22 mouse cellular contexts compared by ENCODE assay signal in the genomic region with DNA sequence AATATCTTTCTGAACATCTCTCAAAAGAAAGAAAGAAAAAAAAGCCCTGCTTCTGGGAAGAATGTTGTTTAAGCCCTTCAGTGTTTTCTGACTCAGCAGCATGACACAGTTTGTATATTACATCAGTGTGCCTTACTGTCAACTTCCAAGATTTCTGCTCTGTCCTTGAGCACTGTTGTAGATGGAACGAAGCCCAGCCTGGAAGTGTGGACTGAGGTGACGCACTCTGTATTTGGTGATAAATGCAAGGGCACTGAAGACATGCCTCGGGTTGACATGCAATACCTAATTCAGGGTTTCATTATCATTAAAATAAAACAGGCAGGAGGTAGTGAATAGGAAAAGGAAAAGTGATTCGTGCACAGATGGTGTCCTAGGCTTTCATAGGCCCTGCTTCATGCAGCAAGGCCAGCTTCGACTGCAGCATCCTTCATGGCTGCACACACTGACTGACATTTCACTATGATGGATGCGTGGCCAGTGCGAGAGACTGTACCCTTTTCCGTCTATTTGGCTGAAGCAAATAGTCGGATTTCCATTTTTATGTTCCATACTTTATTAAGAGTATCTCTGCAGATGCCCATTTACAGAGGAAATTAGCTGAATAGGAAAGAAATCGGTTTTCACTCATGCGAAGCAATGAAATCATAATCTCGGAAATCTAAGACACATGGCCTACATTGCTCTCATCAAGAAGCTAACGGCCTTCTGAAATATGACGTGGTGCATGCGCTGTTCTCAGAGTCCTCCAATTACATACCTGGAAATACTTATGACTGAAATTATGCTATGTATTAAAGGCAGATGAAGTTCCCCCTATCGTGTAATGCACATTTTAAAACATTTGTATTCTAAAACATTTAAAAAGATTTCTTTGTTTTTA.
DNase-seq lines count a peak whose midpoint lies in the region; ATAC-seq and TF ChIP-seq lines count a peak whose summit lies in the region.
"Had no signal": no experiment of that assay in that cellular context is flagged by ENCODE, and none has a peak within 500 bp of the region (broad histone marks: within the 10 kb centered on the region; RNA-seq: fewer than 3 reads in every experiment).

No protein-coding gene starts in this region.

- H3K4me3 ChIP-seq in embryonic facial prominence, embryonic 11.5 days (ENCODE audit: low read depth, low read length), result no peak overlapping the region
- no peak overlapping the region for H3K4me3 ChIP-seq in embryonic facial prominence, embryonic 10.5 days
- H3K4me3 ChIP-seq in lung, embryonic 14.5 days (ENCODE audit: low read depth, low read length), result no peak overlapping the region
- H3K4me3 ChIP-seq in embryonic facial prominence, embryonic 13.5 days, result no peak overlapping the region
- H3K4me3 ChIP-seq in kidney, adult 2 months (ENCODE audit: insufficient read depth, low read depth, low read length), result no peak overlapping the region
- H3K4me3 ChIP-seq in midbrain, embryonic 15.5 days, result no peak overlapping the region
- H3K4me3 ChIP-seq: gastrocnemius, adult 2 months; heart, embryonic 12.5 days; intestine, embryonic 15.5 days; layer of hippocampus, adult 2 months; left cerebral cortex, adult 2 months; limb, embryonic 13.5 days; liver, embryonic 15.5 days had no signal

- peak; percentile 63 for DNase-seq in embryonic facial prominence, embryonic 11.5 days (ENCODE audit: low spot score)
- no peak for DNase-seq in embryonic facial prominence, embryonic 10.5 days (ENCODE audit: low spot score)
- peak; percentile 24 for DNase-seq in lung, embryonic 14.5 days
- no peak for DNase-seq in lung, postnatal 14 days
- DNase-seq in adrenal gland, adult (ENCODE audit: inconsistent age in 2 of 2, low spot score in 1 of 2), result peak; percentile 88 to 95
- no peak for DNase-seq in kidney, adult 2 months
- DNase-seq: cerebellum, adult 8-10 months; gastrocnemius, adult 2 months; heart, postnatal 4 days; thymus, postnatal 4 days had no signal

- no peak for TF ChIP-seq POLR2A in kidney, adult 2 months (IDR thresholded peaks at IDR 0.05; ENCODE audit: low read depth, low read length)

- no peaks in the 10 kb centered on the region for H3K4me1 ChIP-seq in embryonic facial prominence, embryonic 11.5 days (ENCODE audit: control insufficient read depth, insufficient read depth, low read length)
- no peaks in the 10 kb centered on the region for H3K4me1 ChIP-seq in embryonic facial prominence, embryonic 10.5 days
- no peaks in the 10 kb centered on the region for H3K4me1 ChIP-seq in lung, embryonic 14.5 days (ENCODE audit: insufficient read depth)
- peaks cover 7% of the 10 kb centered on the region for H3K4me1 ChIP-seq in embryonic facial prominence, embryonic 13.5 days
- no peaks in the 10 kb centered on the region for H3K4me1 ChIP-seq in kidney, adult 2 months (ENCODE audit: control insufficient read depth, insufficient read depth, low read length)
- H3K4me1 ChIP-seq in midbrain, embryonic 15.5 days, result no peaks in the 10 kb centered on the region
- H3K4me1 ChIP-seq: heart, embryonic 12.5 days; intestine, embryonic 15.5 days; limb, embryonic 13.5 days; liver, embryonic 15.5 days had no signal

- no peaks in the 10 kb centered on the region for H3K27me3 ChIP-seq in embryonic facial prominence, embryonic 11.5 days (ENCODE audit: control insufficient read depth, insufficient read depth, low read length)
- no peaks in the 10 kb centered on the region for H3K27me3 ChIP-seq in embryonic facial prominence, embryonic 10.5 days (replicated peaks; ENCODE audit: low read depth, poor library complexity, severe bottlenecking)
- no peaks in the 10 kb centered on the region for H3K27me3 ChIP-seq in lung, embryonic 14.5 days (ENCODE audit: insufficient read depth, low read length)
- peaks cover 5% of the 10 kb centered on the region; the same call in 1 of the 2 replicates for H3K27me3 ChIP-seq in embryonic facial prominence, embryonic 13.5 days
- no peaks in the 10 kb centered on the region for H3K27me3 ChIP-seq in kidney, adult 2 months (replicated peaks; ENCODE audit: control insufficient read depth, insufficient read depth, low read length)
- no peaks in the 10 kb centered on the region for H3K27me3 ChIP-seq in midbrain, embryonic 15.5 days (replicated peaks)
- H3K27me3 ChIP-seq: heart, embryonic 12.5 days; intestine, embryonic 15.5 days; limb, embryonic 13.5 days; liver, embryonic 15.5 days had no signal

- no peak for ATAC-seq in embryonic facial prominence, embryonic 11.5 days (replicated peaks; ENCODE audit: insufficient number of reproducible peaks, low FRiP score, low TSS enrichment, low read depth)
- peak; percentile 58; the same call in 1 of the 2 replicates for ATAC-seq in lung, embryonic 14.5 days (ENCODE audit: insufficient read depth)
- no peak for ATAC-seq in embryonic facial prominence, embryonic 13.5 days (ENCODE audit: insufficient number of reproducible peaks, insufficient read depth, low FRiP score, low TSS enrichment, low read depth)
- ATAC-seq in midbrain, embryonic 15.5 days (replicated peaks), result no peak
- ATAC-seq: activated CD4-positive, CD25-positive, alpha-beta regulatory T cell, adult 4 months; intestine, embryonic 15.5 days; midbrain, embryonic 16.5 days had no signal

- H3K9me3 ChIP-seq in embryonic facial prominence, embryonic 11.5 days (replicated peaks; ENCODE audit: control insufficient read depth, low read length), result no peaks in the 10 kb centered on the region
- H3K9me3 ChIP-seq in embryonic facial prominence, embryonic 10.5 days, result no peaks in the 10 kb centered on the region
- H3K9me3 ChIP-seq in lung, embryonic 14.5 days (ENCODE audit: low read depth, low read length), result no peaks in the 10 kb centered on the region
- H3K9me3 ChIP-seq in embryonic facial prominence, embryonic 13.5 days, result no peaks in the 10 kb centered on the region
- H3K9me3 ChIP-seq in midbrain, embryonic 15.5 days, result no peaks in the 10 kb centered on the region
- H3K9me3 ChIP-seq: heart, embryonic 12.5 days; intestine, embryonic 15.5 days; limb, embryonic 13.5 days; liver, embryonic 15.5 days had no signal

- no peak overlapping the region for H3K9ac ChIP-seq in embryonic facial prominence, embryonic 11.5 days (replicated peaks; ENCODE audit: low read length)
- no peak overlapping the region for H3K9ac ChIP-seq in lung, embryonic 14.5 days
- no peak overlapping the region for H3K9ac ChIP-seq in embryonic facial prominence, embryonic 13.5 days
- H3K9ac ChIP-seq in midbrain, embryonic 15.5 days, result no peak overlapping the region
- H3K9ac ChIP-seq: heart, embryonic 12.5 days; intestine, embryonic 15.5 days; limb, embryonic 13.5 days; liver, embryonic 15.5 days had no signal

- 69% methylated on average over 16 of the region's 16 CpGs for WGBS in embryonic facial prominence, embryonic 11.5 days
- 83% methylated on average over 16 of the region's 16 CpGs for WGBS in embryonic facial prominence, embryonic 10.5 days
- WGBS in lung, embryonic 14.5 days, result 79% methylated on average over 16 of the region's 16 CpGs
- WGBS in embryonic facial prominence, embryonic 13.5 days, result 42% methylated on average over 16 of the region's 16 CpGs
- 86% methylated on average over 16 of the region's 16 CpGs for WGBS in kidney, adult 2 months
- 74% methylated on average over 16 of the region's 16 CpGs for WGBS in midbrain, embryonic 15.5 days

- no peak overlapping the region for H3K27ac ChIP-seq in embryonic facial prominence, embryonic 11.5 days (replicated peaks; ENCODE audit: low read depth, low read length)
- H3K27ac ChIP-seq in embryonic facial prominence, embryonic 10.5 days (replicated peaks), result no peak overlapping the region
- no peak overlapping the region for H3K27ac ChIP-seq in lung, embryonic 14.5 days (ENCODE audit: low read depth)
- H3K27ac ChIP-seq in embryonic facial prominence, embryonic 13.5 days, result peak overlapping the region; percentile 44; the same call in 1 of the 2 replicates
- H3K27ac ChIP-seq in kidney, adult 2 months (ENCODE audit: insufficient read depth, low read depth, low read length), result no peak overlapping the region
- no peak overlapping the region for H3K27ac ChIP-seq in midbrain, embryonic 15.5 days
- H3K27ac ChIP-seq: gastrocnemius, adult 2 months; intestine, embryonic 15.5 days; kidney, postnatal 0 days; layer of hippocampus, adult 2 months; left cerebral cortex, adult 2 months; limb, embryonic 13.5 days; liver, embryonic 15.5 days; stomach, postnatal 0 days had no signal

- no peak for TF ChIP-seq CTCF in lung, embryonic 14.5 days (IDR thresholded peaks at IDR 0.05; ENCODE audit: low read depth)
- TF ChIP-seq CTCF in kidney, adult 2 months (conservative IDR thresholded peaks at IDR 0.05; ENCODE audit: insufficient read depth, insufficient read length, low read depth, low read length), result no peak

- no peak overlapping the region for H3K4me2 ChIP-seq in embryonic facial prominence, embryonic 11.5 days (ENCODE audit: low read depth, low read length)
- no peak overlapping the region for H3K4me2 ChIP-seq in lung, embryonic 14.5 days
- H3K4me2 ChIP-seq in embryonic facial prominence, embryonic 13.5 days, result no peak overlapping the region
- no peak overlapping the region for H3K4me2 ChIP-seq in midbrain, embryonic 15.5 days
- H3K4me2 ChIP-seq: heart, embryonic 12.5 days; intestine, embryonic 15.5 days; limb, embryonic 13.5 days; liver, embryonic 15.5 days had no signal

- no peaks in the 10 kb centered on the region for H3K36me3 ChIP-seq in embryonic facial prominence, embryonic 11.5 days (replicated peaks; ENCODE audit: control insufficient read depth, insufficient read depth, low read depth, low read length)
- H3K36me3 ChIP-seq in embryonic facial prominence, embryonic 10.5 days (replicated peaks), result no peaks in the 10 kb centered on the region
- no peaks in the 10 kb centered on the region for H3K36me3 ChIP-seq in lung, embryonic 14.5 days (ENCODE audit: insufficient read depth)
- no peaks in the 10 kb centered on the region for H3K36me3 ChIP-seq in embryonic facial prominence, embryonic 13.5 days
- no peaks in the 10 kb centered on the region for H3K36me3 ChIP-seq in kidney, adult 2 months (ENCODE audit: control insufficient read depth, insufficient read depth, low read length)
- no peaks in the 10 kb centered on the region for H3K36me3 ChIP-seq in midbrain, embryonic 15.5 days (replicated peaks)
- H3K36me3 ChIP-seq: heart, embryonic 12.5 days; intestine, embryonic 15.5 days; limb, embryonic 13.5 days; liver, embryonic 15.5 days had no signal

Comparison
In these comparisons a context has a peak if more than half of its experiments do, and no peak if none do; other contexts are left out.
1. DNase-seq: peak in embryonic facial prominence, embryonic 11.5 days (single experiment), lung, embryonic 14.5 days (single experiment) and adrenal gland, adult (2 of 2); none in embryonic facial prominence, embryonic 10.5 days (single experiment), lung, postnatal 14 days (single experiment) and kidney, adult 2 months (single experiment).